Mouse (Mus musculus) limb, embryonic 11.5 days (tissue): Measurements from ENCODE around the gene Nampt. TPM values are rescaled to one million over a fixed set of nuclear protein-coding genes. Genes with fewer than 3 reads are reported as not detected.

ENCODE experiments used
- ATAC-seq: fragments of 200-750 bp; cut with Nextera tagmentation; 2 replicates; pipeline ENCODE4 v1.8.0; 2017; ENCODE audit warnings: low read depth; ENCODE audit not compliant: insufficient number of reproducible peaks, low FRiP score, low TSS enrichment
- DNase-seq: peaks from one replicate; pipeline ENCODE4 v3.0.0-alpha.2; 2015; ENCODE audit warnings: low spot score
- H3K27ac ChIP-seq: fragments of 300-500 bp; sonication (generic); replicated peaks from 2 replicates; pipeline ENCODE4 v1.5.1; 2014; ENCODE audit warnings: low read depth, mild to moderate bottlenecking, low read length
- H3K27me3 ChIP-seq: fragments of 300-500 bp; sonication (generic); 2 replicates; pipeline ENCODE4 v1.6.1; 2014; ENCODE audit warnings: mild to moderate bottlenecking, low read length, mixed read lengths; ENCODE audit not compliant: control insufficient read depth, insufficient read depth
- H3K36me3 ChIP-seq: fragments of 300-500 bp; sonication (generic); 2 replicates; pipeline ENCODE4 v1.6.1; 2014; ENCODE audit warnings: mild to moderate bottlenecking, low read length, moderate library complexity, mixed read lengths; ENCODE audit not compliant: control insufficient read depth, insufficient read depth
- H3K4me1 ChIP-seq: fragments of 300-500 bp; sonication (generic); 2 replicates; pipeline ENCODE4 v1.6.1; 2014; ENCODE audit warnings: low read length, mixed read lengths; ENCODE audit not compliant: control insufficient read depth, insufficient read depth
- H3K4me2 ChIP-seq: fragments of 300-500 bp; sonication (generic); 2 replicates; pipeline ENCODE4 v1.6.1; 2014; ENCODE audit warnings: low read depth, mild to moderate bottlenecking, moderate library complexity; ENCODE audit not compliant: severe bottlenecking
- H3K4me3 ChIP-seq: fragments of 300-500 bp; sonication (generic); 2 replicates; pipeline ENCODE4 v1.5.1; 2014; ENCODE audit warnings: low read depth, low read length
- H3K9ac ChIP-seq: fragments of 300-500 bp; sonication (generic); 2 replicates; pipeline ENCODE4 v1.6.1; 2014; ENCODE audit warnings: mild to moderate bottlenecking, low read length
- H3K9me3 ChIP-seq: fragments of 300-500 bp; sonication (generic); 2 replicates; pipeline ENCODE4 v1.6.1; 2016; ENCODE audit warnings: low read length; ENCODE audit not compliant: control insufficient read depth
- WGBS: fragments of 180-500 bp; shearing (Covaris S2); extraction: QIAGEN DNeasy Blood & Tissue Kit; methylation state at CpG from one replicate; pipeline ENCODE4 v1.1.7; 2014; 5-methylcytosine and 5-hydroxymethylcytosine counted together
- polyA plus RNA-seq: library from polyadenylated mRNA; unstranded; fragments of >200 nt; fragmentation: Nextera tagmentation; extraction: Ambion mirVana; gene quantifications from 2 replicates; pipeline ENCODE4 v1.2.1, GENCODE M21; 2014

The Nampt gene
- polyA plus RNA-seq, 1 experiment from 2014 or later, result 33.0 TPM

- Histone ChIP-seq H3K9ac (no peak overlapping the region), H3K9me3 (no peaks in the 10 kb centered on the region), H3K36me3 (0 out of 2 replicates have a peak, but pooled peaks cover 2% of the 10 kb centered on the region), H3K4me1 (no peaks in the 10 kb centered on the region), H3K4me2 (no peak overlapping the region), H3K27me3 (no peaks in the 10 kb centered on the region), H3K4me3 (no peak overlapping the region), H3K27ac (no peak overlapping the region)
- DNase-seq (no peak), ATAC-seq (no peak)
- 94% methylated on average over 9 of the region's 9 CpGs for WGBS
These were observed 10.2 kb downstream of the Nampt start for GRCm38 (mm10) chr12:32829321-32830090.

GRCm38 (mm10) chr12:32832076-32832475 lies 12.7 kb downstream of the Nampt start:
- no peaks in the 10 kb centered on the region for H3K36me3 ChIP-seq
- ATAC-seq, result no peak
- 99% methylated on average over 3 of the region's 3 CpGs for WGBS

GRCm38 (mm10) chr12:32834781-32835180 lies 15.4 kb downstream of the Nampt start:
- peaks cover 6% of the 10 kb centered on the region for H3K36me3 ChIP-seq
- H3K4me1 ChIP-seq, result no peaks in the 10 kb centered on the region
- H3K4me3 ChIP-seq, result no peak overlapping the region
- H3K27ac ChIP-seq, result no peak overlapping the region
- H3K9ac ChIP-seq, result no peak overlapping the region
- H3K9me3 ChIP-seq, result no peaks in the 10 kb centered on the region
- no peak overlapping the region for H3K4me2 ChIP-seq
- no peak for DNase-seq
- 89% methylated on average over 6 of the region's 6 CpGs for WGBS
- no peaks in the 10 kb centered on the region for H3K27me3 ChIP-seq
- no peak for ATAC-seq

More at GRCm38 (mm10) chr12:32832076-32832475, 12.7 kb downstream of the Nampt start:
- no peak overlapping the region for H3K27ac ChIP-seq
- no peak overlapping the region for H3K4me2 ChIP-seq
- H3K4me3 ChIP-seq, result no peak overlapping the region
- no peak overlapping the region for H3K9ac ChIP-seq
- H3K4me1 ChIP-seq, result no peaks in the 10 kb centered on the region
- H3K9me3 ChIP-seq, result no peaks in the 10 kb centered on the region
- no peaks in the 10 kb centered on the region for H3K27me3 ChIP-seq
- no peak for DNase-seq

- Histone ChIP-seq H3K4me2 (no peak overlapping the region), H3K4me1 (no peaks in the 10 kb centered on the region), H3K9me3 (no peaks in the 10 kb centered on the region), H3K9ac (no peak overlapping the region), H3K27ac (no peak overlapping the region), H3K36me3 (peaks cover 6% of the 10 kb centered on the region), H3K4me3 (no peak overlapping the region), H3K27me3 (no peaks in the 10 kb centered on the region)
- WGBS, result 93% methylated on average over 4 of the region's 4 CpGs
- DNase-seq (no peak), ATAC-seq (no peak)
These were observed 15.9 kb downstream of the Nampt start for GRCm38 (mm10) chr12:32835235-32835634.

- Histone ChIP-seq H3K4me3 (no peak overlapping the region), H3K9ac (no peak overlapping the region), H3K4me1 (no peaks in the 10 kb centered on the region), H3K4me2 (no peak overlapping the region), H3K27ac (no peak overlapping the region), H3K36me3 (peaks cover 6% of the 10 kb centered on the region), H3K27me3 (no peaks in the 10 kb centered on the region), H3K9me3 (no peaks in the 10 kb centered on the region)
- DNase-seq, result no peak
- 87% methylated on average over 4 of the region's 4 CpGs for WGBS
- no peak for ATAC-seq
These were observed 19.1 kb downstream of the Nampt start for GRCm38 (mm10) chr12:32838406-32838805.

GRCm38 (mm10) chr12:32838954-32839353 lies 19.6 kb downstream of the Nampt start:
- H3K4me1 ChIP-seq, result no peaks in the 10 kb centered on the region
- H3K36me3 ChIP-seq, result peaks cover 6% of the 10 kb centered on the region
- WGBS, result 94% methylated on average over 9 of the region's 9 CpGs
- H3K4me3 ChIP-seq, result no peak overlapping the region
- no peak overlapping the region for H3K9ac ChIP-seq
- DNase-seq, result no peak
- no peak for ATAC-seq
- H3K9me3 ChIP-seq, result no peaks in the 10 kb centered on the region
- no peak overlapping the region for H3K4me2 ChIP-seq
- no peaks in the 10 kb centered on the region for H3K27me3 ChIP-seq
- no peak overlapping the region for H3K27ac ChIP-seq

GRCm38 (mm10) chr12:32841442-32841900 lies 22.1 kb downstream of the Nampt start:
- Histone ChIP-seq H3K27me3 (no peaks in the 10 kb centered on the region), H3K9me3 (no peaks in the 10 kb centered on the region), H3K27ac (no peak overlapping the region), H3K36me3 (peaks cover 6% of the 10 kb centered on the region), H3K4me1 (no peaks in the 10 kb centered on the region), H3K4me3 (no peak overlapping the region), H3K9ac (no peak overlapping the region), H3K4me2 (no peak overlapping the region)
- no peak for ATAC-seq
- DNase-seq, result no peak
- 68% methylated on average over 7 of the region's 7 CpGs for WGBS

- no peaks in the 10 kb centered on the region for H3K9me3 ChIP-seq
- H3K36me3 ChIP-seq, result peaks cover 4% of the 10 kb centered on the region; the same call in 1 of the 2 replicates
- H3K9ac ChIP-seq, result no peak overlapping the region
- DNase-seq (no peak), ATAC-seq (no peak)
- no peak overlapping the region for H3K4me2 ChIP-seq
- 94% methylated on average over 8 of the region's 8 CpGs for WGBS
- no peaks in the 10 kb centered on the region for H3K27me3 ChIP-seq
- H3K4me3 ChIP-seq, result no peak overlapping the region
- no peak overlapping the region for H3K27ac ChIP-seq
- H3K4me1 ChIP-seq, result no peaks in the 10 kb centered on the region
These were observed 27.0 kb downstream of the Nampt start for GRCm38 (mm10) chr12:32846325-32846724.
